Mouse (Mus musculus) stomach, embryonic 14.5 days (tissue): ENCODE results near the gene Gm47791. TPM values are rescaled to one million over a fixed set of nuclear protein-coding genes. Genes with fewer than 3 reads are reported as not detected.

Source experiments
- ATAC-seq: fragments of 200-750 bp; cut with Nextera tagmentation; 2 replicates; pipeline ENCODE4 v1.8.0; 2017; ENCODE audit warnings: low read depth, moderate TSS enrichment; ENCODE audit not compliant: insufficient number of reproducible peaks, insufficient read depth, low FRiP score
- H3K27ac ChIP-seq: fragments of 300-500 bp; sonication (generic); 2 replicates; pipeline ENCODE4 v1.5.1; 2014; ENCODE audit warnings: mild to moderate bottlenecking, low read length, moderate library complexity, mixed read lengths
- H3K27me3 ChIP-seq: fragments of 300-500 bp; sonication (generic); 2 replicates; pipeline ENCODE4 v1.6.1; 2014; ENCODE audit warnings: low read length, control low read depth, mixed read lengths; ENCODE audit not compliant: control insufficient read depth, insufficient read depth
- H3K36me3 ChIP-seq: fragments of 300-500 bp; sonication (generic); 2 replicates; pipeline ENCODE4 v1.6.1; 2014; ENCODE audit warnings: mild to moderate bottlenecking, control low read depth, low read length, moderate library complexity, mixed read lengths; ENCODE audit not compliant: control insufficient read depth, insufficient read depth
- H3K4me1 ChIP-seq: fragments of 300-500 bp; sonication (generic); 2 replicates; pipeline ENCODE4 v1.6.1; 2014; ENCODE audit warnings: low read length, control low read depth, mixed read lengths; ENCODE audit not compliant: control insufficient read depth, insufficient read depth
- H3K4me2 ChIP-seq: fragments of 300-500 bp; sonication (generic); replicated peaks from 2 replicates; pipeline ENCODE4 v1.6.1; 2014; ENCODE audit warnings: low read depth, low read length, control low read depth
- H3K4me3 ChIP-seq: fragments of 300-500 bp; sonication (generic); 2 replicates; pipeline ENCODE4 v1.5.1; 2014; ENCODE audit warnings: low read depth, low read length, control low read depth
- H3K9ac ChIP-seq: fragments of 300-500 bp; sonication (generic); replicated peaks from 2 replicates; pipeline ENCODE4 v1.6.1; 2014; ENCODE audit warnings: low read depth, mild to moderate bottlenecking, control low read depth, low read length, moderate library complexity, mixed read lengths
- H3K9me3 ChIP-seq: fragments of 300-500 bp; sonication (generic); 2 replicates; pipeline ENCODE4 v1.6.1; 2016; ENCODE audit warnings: low read depth, low read length, control low read depth; ENCODE audit not compliant: control insufficient read depth
- WGBS: fragments of 180-500 bp; shearing (Covaris S2); extraction: QIAGEN DNeasy Blood & Tissue Kit; methylation state at CpG from one replicate; pipeline ENCODE4 v1.1.7; 2014; 5-methylcytosine and 5-hydroxymethylcytosine counted together
- polyA plus RNA-seq: library from polyadenylated mRNA; unstranded; fragments of >200 nt; fragmentation: Nextera tagmentation; extraction: Ambion mirVana; gene quantifications from 2 replicates; pipeline ENCODE4 v1.2.1, GENCODE M21; 2014

The Gm47791 gene
- polyA plus RNA-seq, 1 experiment from 2014 or later, result not detected

- Histone ChIP-seq H3K36me3 (peaks cover 23% of the 10 kb centered on the region), H3K9ac (no peak overlapping the region), H3K4me1 (peaks cover 9% of the 10 kb centered on the region; the same call in 1 of the 2 replicates), H3K27ac (no peak overlapping the region), H3K9me3 (no peaks in the 10 kb centered on the region), H3K4me2 (no peak overlapping the region), H3K4me3 (no peak overlapping the region), H3K27me3 (no peaks in the 10 kb centered on the region)
- WGBS, result 89% methylated on average over 5 of the region's 5 CpGs
- no peak for ATAC-seq
Measured at GRCm38 (mm10) chr1:82726482-82726881, 44.6 kb downstream of the Gm47791 start.

GRCm38 (mm10) chr1:82725875-82726185 is 45.2 kb downstream of the Gm47791 start:
- Histone ChIP-seq H3K9ac (peak overlapping the region; percentile 89; the same call in 1 of the 2 replicates), H3K4me2 (peak overlapping the region; percentile 80), H3K27me3 (no peaks in the 10 kb centered on the region), H3K36me3 (peaks cover 17% of the 10 kb centered on the region; the same call in 1 of the 2 replicates), H3K4me3 (peak overlapping the region; percentile 89), H3K27ac (no peak overlapping the region), H3K4me1 (peaks cover 9% of the 10 kb centered on the region; the same call in 1 of the 2 replicates), H3K9me3 (no peaks in the 10 kb centered on the region)
- ATAC-seq, result no peak
- 50% methylated on average over 4 of the region's 4 CpGs for WGBS

- H3K4me2 ChIP-seq, result peak overlapping the region; percentile 80
- ATAC-seq, result peak; percentile 98
- peak overlapping the region; percentile 89 for H3K4me3 ChIP-seq
- no peaks in the 10 kb centered on the region for H3K27me3 ChIP-seq
- H3K27ac ChIP-seq, result peak overlapping the region; percentile 67; the same call in 1 of the 2 replicates
- H3K36me3 ChIP-seq, result peaks cover 12% of the 10 kb centered on the region; the same call in 1 of the 2 replicates
- WGBS, result under 1% methylated on average over 37 of the region's 37 CpGs
- no peaks in the 10 kb centered on the region for H3K9me3 ChIP-seq
- H3K9ac ChIP-seq, result peak overlapping the region; percentile 89
- peaks cover 9% of the 10 kb centered on the region; the same call in 1 of the 2 replicates for H3K4me1 ChIP-seq
Measured at GRCm38 (mm10) chr1:82725026-82725874, 45.8 kb downstream of the Gm47791 start.

GRCm38 (mm10) chr1:82724339-82725025 is 46.6 kb downstream of the Gm47791 start, which contains the start of gene Mff:
Gene Mff, plus strand, starts transcription at chr1:82724890.
- ATAC-seq, result peak; percentile 99
- peak within 1 kb of the TSS; percentile 89 for H3K4me3 ChIP-seq
- H3K4me2 ChIP-seq, result peak within 1 kb of the TSS; percentile 80
- H3K36me3 ChIP-seq, result peaks cover 5% of the 10 kb centered on the region; the same call in 1 of the 2 replicates
- peaks cover 9% of the 10 kb centered on the region; the same call in 1 of the 2 replicates for H3K4me1 ChIP-seq
- WGBS, result 10% methylated on average over 38 of the region's 38 CpGs
- H3K9ac ChIP-seq, result peak within 1 kb of the TSS; percentile 89
- no peaks in the 10 kb centered on the region for H3K9me3 ChIP-seq
- H3K27ac ChIP-seq, result peak within 1 kb of the TSS; percentile 67; the same call in 1 of the 2 replicates
- no peaks in the 10 kb centered on the region for H3K27me3 ChIP-seq

Other genes starting within 250 kb of the Gm47791 start
- 0.76 and 0.90 TPM in 2 replicates for gene Col4a4, start 184.4 kb downstream of the Gm47791 start, polyA plus RNA-seq
- 0.71 TPM in 2 replicates for gene Col4a3, start 184.3 kb downstream of the Gm47791 start, polyA plus RNA-seq
- gene Mff, start 46.4 kb downstream of the Gm47791 start, polyA plus RNA-seq, result 200 and 221 TPM in 2 replicates
- gene Tm4sf20, start 2.8 kb downstream of the Gm47791 start, polyA plus RNA-seq, result 5.2 and 5.8 TPM in 2 replicates
- 37.2 and 41.0 TPM in 2 replicates for gene Agfg1, start 68.2 kb upstream of the Gm47791 start, polyA plus RNA-seq
- not detected in 2 replicates for gene A030005L19Rik, start 142.1 kb upstream of the Gm47791 start, polyA plus RNA-seq
- gene A030014E15Rik, start 153.7 kb upstream of the Gm47791 start, polyA plus RNA-seq, result not detected in 2 replicates
- not detected in 2 replicates for gene Gm6217, start 160.2 kb upstream of the Gm47791 start, polyA plus RNA-seq
- gene A030003K21Rik, start 172.1 kb upstream of the Gm47791 start, polyA plus RNA-seq, result not detected in 2 replicates
- gene Gm7544, start 184.8 kb upstream of the Gm47791 start, polyA plus RNA-seq, result not detected in 2 replicates
- gene Gm47955, start 189.0 kb upstream of the Gm47791 start, polyA plus RNA-seq, result not detected in 2 replicates
- gene Gm47959, start 229.3 kb upstream of the Gm47791 start, polyA plus RNA-seq, result not detected in 2 replicates